Mouse (Mus musculus): ENCODE measurements at regions not wholly inside any gene's neighbourhood (a gene's known extent, or its start where the extent isn't known, plus 50 kb on each side); places are given as distances from the start of the nearest gene placed in this dataset.

- DNase-seq (ENCODE audit: low read depth, low spot score) = no peak
These were observed 854.7 kb upstream of the Stxbp6 start for GRCm38 (mm10) chr12:45929001-45929759.
